Mouse (Mus musculus) small intestine, adult 2 months (tissue): Measurements from ENCODE around the gene Gpr35. TPM values are rescaled to one million over a fixed set of nuclear protein-coding genes. Genes with fewer than 3 reads are reported as not detected.
"Not testable (repeated sequence)": the region's sequence is repeated elsewhere in the genome, so short reads cannot be mapped to it uniquely, and the experiment has no call there.

Experiments
- H3K27ac ChIP-seq: fragments of 200-500 bp; 2 replicates; pipeline ENCODE4 v1.5.1; 2012; ENCODE audit warnings: low read depth, low read length, control low read depth, inconsistent platforms; ENCODE audit not compliant: insufficient read depth
- H3K27me3 ChIP-seq: fragments of 200-500 bp; 2 replicates; pipeline ENCODE4 v1.6.1; 2012; ENCODE audit warnings: mild to moderate bottlenecking, moderate library complexity, low read length, inconsistent platforms; ENCODE audit not compliant: control insufficient read depth, insufficient read depth
- H3K36me3 ChIP-seq: fragments of 200-500 bp; 2 replicates; pipeline ENCODE4 v1.6.1; 2012; ENCODE audit warnings: mild to moderate bottlenecking, low read length, control low read depth, inconsistent platforms; ENCODE audit not compliant: control insufficient read depth, insufficient read depth
- H3K4me1 ChIP-seq: fragments of 200-500 bp; 2 replicates; pipeline ENCODE4 v1.6.1; 2012; ENCODE audit warnings: low read length, inconsistent platforms, mixed read lengths; ENCODE audit not compliant: control insufficient read depth, insufficient read depth, insufficient read length
- H3K4me3 ChIP-seq: fragments of 200-500 bp; 2 replicates; pipeline ENCODE4 v1.5.1; 2012; ENCODE audit warnings: low read depth, mild to moderate bottlenecking, control low read depth, inconsistent platforms, low read length, moderate library complexity
- CTCF ChIP-seq: fragments of 200-500 bp; IDR thresholded peaks from 2 replicates; pipeline ENCODE4 v1.5.1; 2012; ENCODE audit warnings: low read depth, mild to moderate bottlenecking, control low read depth, inconsistent platforms, low read length, moderate library complexity, mixed read lengths; ENCODE audit not compliant: insufficient replicate concordance, insufficient read length; ENCODE audit errors: extremely low read depth
- POLR2A ChIP-seq: fragments of 200-500 bp; IDR thresholded peaks from 2 replicates; pipeline ENCODE4 v1.6.1; 2012; ENCODE audit warnings: low read depth, mild to moderate bottlenecking, control low read depth, inconsistent platforms, low read length, moderate library complexity
- WGBS: fragments of 180-500 bp; shearing (Covaris S2); methylation state at CpG from one replicate; pipeline ENCODE4 v1.1.7; 2018; 5-methylcytosine and 5-hydroxymethylcytosine counted together
- polyA plus RNA-seq: library from polyadenylated mRNA; depleted of rRNA; stranded (reverse); fragments of >200 nt; gene quantifications from 2 replicates; pipeline ENCODE4 v1.2.3, GENCODE M21; 2012

Gene Gpr35
- polyA plus RNA-seq, 1 experiment, result 25.9 TPM

GRCm38 (mm10) chr1:92943219-92943989 is 7.3 kb upstream of the Gpr35 start:
- WGBS, result 90% methylated on average over 19 of the region's 19 CpGs
- H3K27ac ChIP-seq, result no peak overlapping the region
- no peaks in the 10 kb centered on the region for H3K27me3 ChIP-seq
- H3K4me1 ChIP-seq, result peaks cover 7% of the 10 kb centered on the region; the same call in 1 of the 2 replicates
- TF ChIP-seq CTCF (no peak), POLR2A (no peak)
- H3K36me3 ChIP-seq, result peaks cover 58% of the 10 kb centered on the region
- H3K4me3 ChIP-seq, result no peak overlapping the region

DNA sequence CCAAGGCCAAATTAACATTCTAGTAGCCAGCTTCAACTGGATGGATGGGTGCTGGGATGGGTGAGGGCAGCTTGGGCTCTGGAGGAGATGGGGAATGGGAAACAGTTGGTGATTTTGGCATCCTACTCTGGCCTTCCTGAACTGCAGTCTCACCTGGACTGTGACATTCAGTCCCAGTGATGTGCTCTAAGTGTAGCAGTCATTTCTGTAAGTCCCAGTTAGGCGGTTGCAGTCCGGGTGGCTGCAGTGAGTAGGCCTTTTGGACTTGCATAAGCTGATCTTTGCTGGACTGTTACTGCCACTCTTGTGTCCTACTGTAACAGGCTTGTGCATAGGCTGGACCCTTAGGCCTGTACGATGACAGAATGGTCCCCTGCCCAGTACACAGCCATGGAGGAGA is 2.7 kb upstream of the Gpr35 start:
- Histone ChIP-seq H3K36me3 (peaks cover 30% of the 10 kb centered on the region), H3K4me1 (peaks cover 14% of the 10 kb centered on the region; the same call in 1 of the 2 replicates), H3K4me3 (no peak overlapping the region), H3K27me3 (no peaks in the 10 kb centered on the region), H3K27ac (no peak overlapping the region)
- WGBS, result 96% methylated on average over 3 of the region's 3 CpGs
- TF ChIP-seq POLR2A (no peak), CTCF (no peak)

DNA sequence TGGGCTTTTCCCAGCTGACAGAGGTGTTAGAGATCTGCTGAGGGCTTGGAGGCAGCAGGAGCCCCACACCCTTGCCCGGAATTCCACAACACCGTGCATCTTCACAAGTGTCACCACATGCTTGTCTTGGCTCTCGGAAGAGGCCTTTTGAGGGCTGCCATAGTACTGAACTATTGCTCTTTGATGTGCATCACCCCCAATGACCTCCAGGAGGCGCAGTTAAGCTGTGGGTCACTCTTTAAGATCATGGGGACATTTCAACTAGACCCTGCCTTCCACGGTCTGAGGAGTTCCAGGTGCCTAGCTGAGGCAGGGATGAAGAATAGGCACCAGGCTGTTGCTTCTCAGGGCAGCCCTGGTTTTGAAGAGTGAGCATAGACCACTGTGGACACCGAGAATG is 1.2 kb upstream of the Gpr35 start:
- no peaks in the 10 kb centered on the region for H3K27me3 ChIP-seq
- peak overlapping the region; percentile 68 for H3K4me3 ChIP-seq
- H3K4me1 ChIP-seq, result peaks cover 14% of the 10 kb centered on the region; the same call in 1 of the 2 replicates
- 34% methylated on average over 6 of the region's 6 CpGs for WGBS
- peak overlapping the region; percentile 65 for H3K27ac ChIP-seq
- peaks cover 23% of the 10 kb centered on the region for H3K36me3 ChIP-seq
- peak; percentile 60; the same call in 1 of the 2 replicates for TF ChIP-seq CTCF
- TF ChIP-seq POLR2A, result no peak; the same call in 1 of the 2 replicates

DNA sequence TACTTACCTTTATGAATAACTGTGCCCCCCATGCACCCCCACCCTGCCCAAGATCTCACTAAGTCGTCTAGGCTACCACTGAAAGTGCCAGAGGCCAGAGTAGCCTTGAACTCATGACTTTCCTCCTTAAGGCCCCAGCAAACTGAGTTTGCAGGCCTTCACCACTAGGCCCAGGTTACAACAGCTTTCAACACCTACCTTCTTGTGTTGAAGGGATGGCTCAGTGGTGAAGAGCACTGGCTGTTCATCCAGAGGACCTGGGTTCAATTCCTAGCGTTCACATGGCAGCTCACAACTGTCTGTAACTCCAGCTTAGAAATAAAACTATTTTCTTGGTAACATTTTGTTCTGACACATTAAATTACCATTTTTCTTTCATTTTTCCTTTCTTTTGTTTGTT is 3.0 kb downstream of the Gpr35 start:
- Histone ChIP-seq H3K36me3 (peaks cover 3% of the 10 kb centered on the region), H3K4me1 (peaks cover 7% of the 10 kb centered on the region; the same call in 1 of the 2 replicates), H3K27me3 (no peaks in the 10 kb centered on the region), H3K4me3 (no peak overlapping the region), H3K27ac (no peak overlapping the region)
- no peak for TF ChIP-seq POLR2A
- TF ChIP-seq CTCF, result no peak
- 59% methylated on average over 2 of the region's 2 CpGs for WGBS

- H3K27me3 ChIP-seq, H3K27ac ChIP-seq, H3K4me1 ChIP-seq, H3K4me3 ChIP-seq, H3K36me3 ChIP-seq: not testable (repeated sequence)
- peak; percentile 37; the same call in 1 of the 2 replicates for TF ChIP-seq CTCF
- 4% methylated on average over 11 of the region's 11 CpGs for WGBS
These were observed 6.1 kb downstream of the Gpr35 start for GRCm38 (mm10) chr1:92956571-92957335.

- Histone ChIP-seq H3K27me3 (no peaks in the 10 kb centered on the region), H3K4me1 (no peaks in the 10 kb centered on the region), H3K27ac (no peak overlapping the region), H3K4me3 (no peak overlapping the region), H3K36me3 (peaks cover 12% of the 10 kb centered on the region)
- 33% methylated on average over 1 of the region's 1 CpGs for WGBS
- no peak for TF ChIP-seq CTCF
- TF ChIP-seq POLR2A, result no peak
These were observed 8.3 kb downstream of the Gpr35 start for GRCm38 (mm10) chr1:92958999-92959398.

GRCm38 (mm10) chr1:92970791-92971190 is 20.1 kb downstream of the Gpr35 start:
- H3K4me1 ChIP-seq, H3K27me3 ChIP-seq, H3K4me3 ChIP-seq, H3K36me3 ChIP-seq, H3K27ac ChIP-seq: not testable (repeated sequence)
- WGBS, result 92% methylated on average over 6 of the region's 6 CpGs
